Mouse (Mus musculus) skeletal muscle tissue, adult 2 months (tissue): ENCODE measurements around the gene Phldb2.

ENCODE experiments used
- DNase-seq: peaks from one replicate; pipeline ENCODE4 v3.0.0-alpha.2; 2012; ENCODE audit warnings: low read depth, low spot score

Phldb2 gene

GRCm38 (mm10) chr16:45952035-45952434, 1.4 kb downstream of the Phldb2 start:
- no peak for DNase-seq

GRCm38 (mm10) chr16:45946335-45946734, 7.1 kb downstream of the Phldb2 start:
- no peak for DNase-seq

- DNase-seq: no peak
Observed at GRCm38 (mm10) chr16:45945649-45946048, 7.7 kb downstream of the Phldb2 start.

- no peak for DNase-seq
Observed at GRCm38 (mm10) chr16:45945174-45945631, 8.2 kb downstream of the Phldb2 start.

- DNase-seq: no peak
Observed at GRCm38 (mm10) chr16:45942169-45942891, 11.1 kb downstream of the Phldb2 start.

- no peak for DNase-seq
Observed at GRCm38 (mm10) chr16:45940701-45941100, 12.7 kb downstream of the Phldb2 start.

- no peak for DNase-seq
Observed at GRCm38 (mm10) chr16:45939436-45939835, 14.0 kb downstream of the Phldb2 start.

- no peak for DNase-seq
Observed at GRCm38 (mm10) chr16:45937381-45937780, 16.0 kb downstream of the Phldb2 start.

GRCm38 (mm10) chr16:45936521-45936920, 16.9 kb downstream of the Phldb2 start:
- no peak for DNase-seq

GRCm38 (mm10) chr16:45935956-45936483, 17.4 kb downstream of the Phldb2 start:
- no peak for DNase-seq

- no peak for DNase-seq
Observed at GRCm38 (mm10) chr16:45934721-45935407, 18.5 kb downstream of the Phldb2 start.

- DNase-seq: no peak
Observed at GRCm38 (mm10) chr16:45930308-45930707, 23.1 kb downstream of the Phldb2 start.

- no peak for DNase-seq
Observed at GRCm38 (mm10) chr16:45928090-45928489, 25.3 kb downstream of the Phldb2 start.

- peak; percentile 47 for DNase-seq
Observed at GRCm38 (mm10) chr16:45927601-45928000, 25.8 kb downstream of the Phldb2 start.

GRCm38 (mm10) chr16:45926875-45927274, 26.5 kb downstream of the Phldb2 start:
- peak; percentile 41 for DNase-seq

- DNase-seq: peak; percentile 56
Observed at GRCm38 (mm10) chr16:45923731-45924424, 29.5 kb downstream of the Phldb2 start.

- DNase-seq: peak; percentile 74
Observed at GRCm38 (mm10) chr16:45922546-45923229, 30.7 kb downstream of the Phldb2 start.

GRCm38 (mm10) chr16:45919572-45919971, 33.8 kb downstream of the Phldb2 start:
- DNase-seq: no peak

- DNase-seq: no peak
Observed at GRCm38 (mm10) chr16:45903595-45903994, 49.8 kb downstream of the Phldb2 start.

- DNase-seq: no peak
Observed at GRCm38 (mm10) chr16:45898459-45898858, 54.9 kb downstream of the Phldb2 start.

- DNase-seq: no peak
Observed at GRCm38 (mm10) chr16:45896587-45896986, 56.8 kb downstream of the Phldb2 start.

- DNase-seq: no peak
Observed at GRCm38 (mm10) chr16:45894998-45895397, 58.4 kb downstream of the Phldb2 start.
